Mouse (Mus musculus) hindbrain, embryonic 14.5 days (tissue): ENCODE results near the gene Tnfaip6. TPM values are rescaled to one million over a fixed set of nuclear protein-coding genes. Genes with fewer than 3 reads are reported as not detected.

Experiments
- ATAC-seq: fragments of 200-750 bp; cut with Nextera tagmentation; 2 replicates; pipeline ENCODE4 v1.8.0; 2017; ENCODE audit warnings: moderate number of reproducible peaks, mild to moderate bottlenecking, moderate TSS enrichment, moderate library complexity; ENCODE audit not compliant: low FRiP score
- DNase-seq: peaks from one replicate; pipeline ENCODE4 v3.0.0-alpha.2; 2015; ENCODE audit warnings: low spot score
- H3K27ac ChIP-seq: fragments of 300-500 bp; sonication (generic); 2 replicates; pipeline ENCODE4 v1.5.1; 2014; ENCODE audit warnings: mild to moderate bottlenecking, moderate library complexity
- H3K27me3 ChIP-seq: fragments of 300-500 bp; sonication (generic); 2 replicates; pipeline ENCODE4 v1.6.1; 2014; ENCODE audit warnings: mild to moderate bottlenecking, low read length, mixed read lengths; ENCODE audit not compliant: control insufficient read depth, insufficient read depth
- H3K36me3 ChIP-seq: fragments of 300-500 bp; sonication (generic); replicated peaks from 2 replicates; pipeline ENCODE4 v1.6.1; 2014; ENCODE audit not compliant: control insufficient read depth, insufficient read depth
- H3K4me1 ChIP-seq: fragments of 300-500 bp; sonication (generic); replicated peaks from 2 replicates; pipeline ENCODE4 v1.6.1; 2014; ENCODE audit warnings: antibody characterized with exemption, low read length, mixed read lengths; ENCODE audit not compliant: control insufficient read depth, insufficient read depth
- H3K4me2 ChIP-seq: fragments of 300-500 bp; sonication (generic); replicated peaks from 2 replicates; pipeline ENCODE4 v1.6.1; 2014; ENCODE audit warnings: mild to moderate bottlenecking, moderate library complexity
- H3K4me3 ChIP-seq: fragments of 300-500 bp; sonication (generic); replicated peaks from 2 replicates; pipeline ENCODE4 v1.5.1; 2014; ENCODE audit warnings: mild to moderate bottlenecking, low read length
- H3K9ac ChIP-seq: fragments of 300-500 bp; sonication (generic); 2 replicates; pipeline ENCODE4 v1.6.1; 2014
- H3K9me3 ChIP-seq: fragments of 300-500 bp; sonication (generic); 2 replicates; pipeline ENCODE4 v1.6.1; 2016; ENCODE audit warnings: low read length; ENCODE audit not compliant: control insufficient read depth
- WGBS: fragments of 180-500 bp; shearing (Covaris S2); extraction: QIAGEN DNeasy Blood & Tissue Kit; methylation state at CpG from one replicate; pipeline ENCODE4 v1.1.7; 2014; 5-methylcytosine and 5-hydroxymethylcytosine counted together
- polyA plus RNA-seq: library from polyadenylated mRNA; unstranded; fragments of >200 nt; fragmentation: Nextera tagmentation; extraction: Ambion mirVana; gene quantifications from 2 replicates; pipeline ENCODE4 v1.2.1, GENCODE M21; 2014

Tnfaip6 gene
- polyA plus RNA-seq, 1 experiment from 2014 or later = 3.2 TPM

DNA sequence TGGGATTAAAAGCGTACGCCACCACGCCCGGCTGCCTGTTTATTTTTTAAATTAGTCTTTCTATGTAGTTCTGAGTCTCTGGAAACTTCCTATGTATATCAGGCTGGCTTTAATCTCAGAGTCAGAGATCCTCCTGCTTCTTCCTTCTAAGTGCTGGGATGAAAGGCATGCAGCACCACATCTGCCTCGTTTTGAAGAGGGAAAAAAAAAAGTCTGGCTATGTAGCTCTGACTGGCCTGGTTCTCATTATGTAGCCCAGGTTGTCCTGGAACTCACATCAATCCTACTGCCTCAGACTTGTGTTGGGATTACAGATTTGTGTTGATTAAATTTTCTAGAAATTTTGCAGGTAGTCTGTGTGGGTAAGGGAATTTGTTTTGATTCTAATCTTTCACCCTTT, 33.0 kb downstream of the Tnfaip6 start:
- H3K27me3 ChIP-seq = no peaks in the 10 kb centered on the region
- no peak for ATAC-seq
- no peaks in the 10 kb centered on the region for H3K9me3 ChIP-seq
- no peak overlapping the region for H3K4me3 ChIP-seq
- H3K36me3 ChIP-seq = peaks cover 12% of the 10 kb centered on the region
- no peak overlapping the region for H3K4me2 ChIP-seq
- H3K9ac ChIP-seq = no peak overlapping the region
- peaks cover 13% of the 10 kb centered on the region for H3K4me1 ChIP-seq
- no peak for DNase-seq
- H3K27ac ChIP-seq = no peak overlapping the region
- 85% methylated on average over 5 of the region's 5 CpGs for WGBS

- peaks cover 13% of the 10 kb centered on the region for H3K4me1 ChIP-seq
- no peak for DNase-seq
Observed at GRCm38 (mm10) chr2:52071241-52071991, 33.6 kb downstream of the Tnfaip6 start.

DNA sequence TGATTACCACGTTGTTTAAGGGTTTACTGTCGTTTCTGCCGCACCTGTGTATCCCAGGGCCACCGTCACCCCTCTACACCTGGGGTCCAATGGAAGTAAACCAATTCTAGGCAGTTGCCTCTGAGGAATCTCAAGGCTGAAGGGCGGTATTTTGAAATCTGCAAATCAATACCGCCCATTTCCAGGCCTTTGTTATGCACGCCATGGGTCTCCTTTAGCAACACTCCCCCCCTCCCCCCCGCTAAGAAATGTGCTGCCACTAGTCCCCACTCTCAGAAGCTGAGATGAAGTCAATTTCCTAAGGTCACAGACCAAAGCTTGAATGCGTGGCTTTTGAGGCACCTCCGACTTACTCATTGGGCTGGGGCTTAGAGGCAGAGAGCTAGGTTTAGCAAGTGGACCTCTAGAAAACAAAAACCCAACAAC, 34.3 kb downstream of the Tnfaip6 start:
- ATAC-seq = peak; percentile 11; the same call in 1 of the 2 replicates
- Histone ChIP-seq H3K4me1 (peaks cover 13% of the 10 kb centered on the region), H3K36me3 (peaks cover 22% of the 10 kb centered on the region), H3K9ac (peak overlapping the region; percentile 90), H3K4me3 (peak overlapping the region; percentile 99), H3K27me3 (no peaks in the 10 kb centered on the region), H3K4me2 (peak overlapping the region; percentile 80), H3K27ac (peak overlapping the region; percentile 67; the same call in 1 of the 2 replicates), H3K9me3 (no peaks in the 10 kb centered on the region)
- DNase-seq = no peak
- 0% methylated on average over 10 of the region's 10 CpGs for WGBS

More at GRCm38 (mm10) chr2:52071241-52071991, 33.6 kb downstream of the Tnfaip6 start:
- H3K4me2 ChIP-seq = peak overlapping the region; percentile 80
- no peaks in the 10 kb centered on the region for H3K9me3 ChIP-seq
- peaks cover 17% of the 10 kb centered on the region for H3K36me3 ChIP-seq
- peak overlapping the region; percentile 99 for H3K4me3 ChIP-seq
- H3K27ac ChIP-seq = no peak overlapping the region
- H3K27me3 ChIP-seq = no peaks in the 10 kb centered on the region
- WGBS = 21% methylated on average over 13 of the region's 13 CpGs
- H3K9ac ChIP-seq = peak overlapping the region; percentile 90; the same call in 1 of the 2 replicates
- ATAC-seq = no peak

GRCm38 (mm10) chr2:52072491-52073140, 34.8 kb downstream of the Tnfaip6 start, which contains the start of gene Rif1:
Gene Rif1, plus strand, starts transcription at chr2:52072832.
- under 1% methylated on average over 65 of the region's 72 CpGs for WGBS
- Histone ChIP-seq H3K9ac (peak within 1 kb of the TSS; percentile 90), H3K27me3 (no peaks in the 10 kb centered on the region), H3K4me1 (peaks cover 13% of the 10 kb centered on the region), H3K4me2 (peak within 1 kb of the TSS; percentile 80), H3K27ac (peak within 1 kb of the TSS; percentile 67), H3K36me3 (peaks cover 25% of the 10 kb centered on the region), H3K9me3 (no peaks in the 10 kb centered on the region), H3K4me3 (peak within 1 kb of the TSS; percentile 99)
- ATAC-seq = peak; percentile 97
- peak; percentile 84 for DNase-seq

DNA sequence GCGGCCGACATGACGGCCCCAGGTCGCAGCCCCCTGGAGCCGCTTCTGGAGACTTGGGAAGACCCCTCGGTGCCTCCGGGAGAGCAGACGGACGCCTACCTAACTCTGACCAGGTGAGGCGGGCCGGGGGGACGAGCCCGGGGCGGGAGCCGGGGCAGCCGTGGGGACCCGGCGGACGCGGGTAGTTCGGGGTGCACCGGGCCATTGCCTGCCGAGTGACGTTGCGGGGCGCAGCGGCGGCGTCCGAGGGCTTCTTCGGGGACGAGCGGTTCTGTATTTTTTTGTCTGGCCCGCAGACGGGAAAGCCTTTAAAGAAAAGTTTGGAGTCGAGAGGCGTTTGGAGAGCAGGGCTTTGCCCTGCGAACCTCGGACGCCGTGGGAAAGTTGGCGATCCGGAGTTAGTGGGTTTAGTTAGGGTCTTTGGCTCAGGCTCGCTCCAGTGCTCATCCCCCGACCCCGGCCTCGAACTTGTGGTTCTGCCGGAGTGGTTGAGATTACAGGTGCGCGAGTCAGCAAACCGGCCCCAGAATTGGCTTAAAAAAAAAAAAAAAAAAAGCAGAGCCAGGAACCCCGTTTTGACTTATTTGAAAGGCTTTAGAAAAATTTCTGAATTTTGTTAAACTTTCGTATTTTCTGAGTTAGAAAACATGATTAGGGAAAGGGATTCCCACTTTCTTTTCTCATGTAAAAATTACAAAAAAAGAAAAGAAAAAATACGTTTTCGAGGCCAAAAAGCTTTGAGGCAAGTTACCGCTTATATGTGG, 35.5 kb downstream of the Tnfaip6 start:
- DNase-seq (no peak), ATAC-seq (peak; percentile 65; the same call in 1 of the 2 replicates)
- no peaks in the 10 kb centered on the region for H3K9me3 ChIP-seq
- H3K27me3 ChIP-seq = no peaks in the 10 kb centered on the region
- H3K4me3 ChIP-seq = peak overlapping the region; percentile 99
- H3K27ac ChIP-seq = peak overlapping the region; percentile 67
- H3K4me1 ChIP-seq = peaks cover 13% of the 10 kb centered on the region
- 1% methylated on average over 56 of the region's 56 CpGs for WGBS
- H3K36me3 ChIP-seq = peaks cover 28% of the 10 kb centered on the region
- peak overlapping the region; percentile 90 for H3K9ac ChIP-seq
- H3K4me2 ChIP-seq = peak overlapping the region; percentile 80

- ATAC-seq = no peak
- Histone ChIP-seq H3K27me3 (no peaks in the 10 kb centered on the region), H3K27ac (no peak overlapping the region), H3K36me3 (peaks cover 67% of the 10 kb centered on the region), H3K4me2 (no peak overlapping the region), H3K4me1 (peaks cover 5% of the 10 kb centered on the region), H3K9ac (no peak overlapping the region), H3K9me3 (no peaks in the 10 kb centered on the region), H3K4me3 (no peak overlapping the region)
- WGBS = 87% methylated on average over 2 of the region's 2 CpGs
- no peak for DNase-seq
Observed at GRCm38 (mm10) chr2:52078666-52079065, 40.9 kb downstream of the Tnfaip6 start.

DNA sequence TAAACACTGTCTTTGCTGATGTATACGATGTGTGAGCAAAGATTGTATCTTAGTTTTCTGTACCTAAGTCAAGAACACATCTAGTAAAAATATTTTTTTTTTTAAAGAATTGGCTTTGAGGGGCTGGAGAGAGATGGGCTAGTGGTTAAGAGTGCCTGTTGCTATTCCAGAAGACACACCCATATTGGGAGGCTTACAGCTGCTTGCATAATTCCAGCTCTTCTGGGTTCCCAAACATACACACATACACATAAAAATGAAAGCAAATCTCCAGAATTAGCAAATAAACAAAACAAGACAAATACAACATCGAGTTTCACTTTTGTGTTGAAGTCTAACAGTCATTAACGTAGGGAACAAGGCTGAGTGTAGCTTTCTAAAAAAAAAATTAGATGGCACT, 46.2 kb downstream of the Tnfaip6 start:
- DNase-seq (no peak), ATAC-seq (no peak)
- peaks cover 80% of the 10 kb centered on the region for H3K36me3 ChIP-seq
- no peaks in the 10 kb centered on the region for H3K4me1 ChIP-seq
- H3K4me3 ChIP-seq = no peak overlapping the region
- H3K9ac ChIP-seq = no peak overlapping the region
- H3K4me2 ChIP-seq = no peak overlapping the region
- no peak overlapping the region for H3K27ac ChIP-seq
- H3K27me3 ChIP-seq = no peaks in the 10 kb centered on the region
- WGBS = 95% methylated on average over 3 of the region's 3 CpGs
- H3K9me3 ChIP-seq = no peaks in the 10 kb centered on the region

DNA sequence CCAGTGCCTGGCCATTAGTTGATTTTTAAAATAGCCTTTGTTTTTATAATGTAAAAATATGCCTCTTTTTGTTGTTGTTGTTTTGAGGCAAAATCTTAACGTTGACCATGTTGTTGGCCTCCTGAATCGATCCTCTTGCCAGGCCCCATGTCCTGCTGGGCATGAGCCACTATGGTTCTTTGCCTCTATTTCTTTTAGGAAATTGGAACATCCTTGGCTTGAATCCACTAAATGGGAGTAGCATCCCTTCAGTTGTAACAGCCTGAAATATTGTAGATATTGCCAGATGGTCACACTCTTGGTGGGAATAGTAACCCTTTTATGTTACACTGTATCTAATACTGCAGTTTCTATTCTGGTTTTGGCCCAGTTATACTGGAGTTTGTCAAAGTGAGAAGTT, 46.8 kb downstream of the Tnfaip6 start:
- H3K36me3 ChIP-seq = peaks cover 79% of the 10 kb centered on the region
- H3K27ac ChIP-seq = no peak overlapping the region
- H3K27me3 ChIP-seq = no peaks in the 10 kb centered on the region
- H3K4me1 ChIP-seq = no peaks in the 10 kb centered on the region
- ATAC-seq = no peak
- 96% methylated on average over 2 of the region's 2 CpGs for WGBS
- no peak overlapping the region for H3K4me3 ChIP-seq
- H3K9ac ChIP-seq = no peak overlapping the region
- no peak overlapping the region for H3K4me2 ChIP-seq
- DNase-seq = no peak
- no peaks in the 10 kb centered on the region for H3K9me3 ChIP-seq
